Mouse (Mus musculus) neutrophil, adult 5-6 weeks (primary cell): ENCODE data around the gene Hsh2d. TPM values are rescaled to one million over a fixed set of nuclear protein-coding genes. Genes with fewer than 3 reads are reported as not detected.

Experiments used
- ATAC-seq: fragments of 151-379, 151-347 bp; 2 replicates; pipeline ENCODE4 v1.8.0; 2017; ENCODE audit warnings: mild to moderate bottlenecking, moderate TSS enrichment; ENCODE audit not compliant: insufficient number of reproducible peaks, poor library complexity, low FRiP score, severe bottlenecking; ENCODE audit errors: extremely low read depth
- total RNA-seq: library from RNA; stranded (forward); fragments of 200-1000 nt; gene quantifications from 2 replicates; pipeline ENCODE4 v1.2.3, GENCODE M21; 2017

Gene Hsh2d
- total RNA-seq, 1 experiment from 2014 or later = 38.6 TPM

GRCm38 (mm10) chr8:72239499-72240402 lies 50.3 kb downstream of the Hsh2d start, which contains the start of gene Ap1m1:
Ap1m1 (plus strand) TSS chr8:72240018.
- ATAC-seq = peak; percentile 84

DNA sequence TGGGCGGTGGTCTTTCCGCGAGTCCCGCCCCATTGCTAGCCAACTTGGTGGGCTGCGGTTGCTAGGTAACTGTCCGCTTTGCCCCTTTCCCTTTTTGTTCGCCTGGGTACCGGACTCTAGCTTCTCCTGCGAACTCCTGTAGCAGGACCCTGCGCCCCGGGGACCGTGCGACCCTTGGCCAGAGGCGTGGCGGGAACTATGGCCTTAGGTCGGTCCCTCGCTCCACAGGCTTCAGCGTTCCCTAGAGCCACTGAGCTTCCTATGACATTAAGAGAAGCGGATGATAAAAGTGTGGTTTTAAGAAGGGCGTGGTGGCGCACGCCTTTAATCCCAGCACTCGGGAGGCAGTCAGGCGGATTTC lies 50.9 kb downstream of the Hsh2d start:
- no peak for ATAC-seq

DNA sequence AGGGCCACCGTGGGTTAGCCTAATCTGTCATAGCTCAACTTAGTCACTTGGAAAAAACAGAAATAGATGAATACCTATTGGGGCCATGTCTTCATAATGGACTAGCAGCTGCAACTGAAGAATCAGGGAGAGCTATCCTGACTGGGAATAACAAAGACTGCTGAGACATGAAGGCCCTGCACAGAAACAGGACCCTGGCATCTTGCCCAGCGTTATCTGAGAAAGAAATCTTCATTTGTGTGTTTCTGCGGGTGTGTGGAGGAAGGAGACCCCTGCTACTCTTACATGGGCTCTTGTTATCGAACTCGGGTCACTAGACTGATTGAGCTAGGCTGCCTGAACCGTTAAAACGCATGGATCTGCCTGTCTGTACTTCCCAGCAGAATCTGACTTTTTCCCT lies 51.5 kb downstream of the Hsh2d start:
- ATAC-seq = no peak

DNA sequence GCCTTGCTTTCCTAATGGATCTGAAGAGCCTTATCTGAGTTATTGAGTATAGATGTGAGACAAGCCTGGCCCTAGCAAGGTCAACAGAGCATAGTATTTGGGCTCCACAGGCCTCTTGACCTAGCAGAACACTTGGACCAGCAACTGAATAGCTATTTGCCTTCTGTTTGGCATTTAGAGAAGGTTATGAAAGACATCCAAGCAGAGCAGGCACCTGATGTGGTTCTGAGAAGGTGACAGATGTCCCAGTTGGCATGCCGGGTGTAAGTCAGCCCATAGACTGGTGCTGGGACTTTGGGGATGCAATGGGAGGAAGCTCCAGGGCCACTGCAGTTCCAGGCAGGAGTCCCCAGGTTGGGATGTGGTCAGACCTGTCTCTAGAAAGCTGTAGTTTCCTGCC lies 52.8 kb downstream of the Hsh2d start:
- no peak for ATAC-seq

- ATAC-seq = no peak
Measured at GRCm38 (mm10) chr8:72244610-72245009, 55.2 kb downstream of the Hsh2d start.

Other genes starting within 250 kb of the Hsh2d start
- 30.8 and 40.4 TPM in 2 replicates for gene Zfp961, start 238.6 kb upstream of the Hsh2d start, total RNA-seq
- 257 and 280 TPM in 2 replicates for gene Cyp4f18, start 180.0 kb upstream of the Hsh2d start, total RNA-seq
- 0.12 and 0.47 TPM in 2 replicates for gene Olfr372, start 148.4 kb upstream of the Hsh2d start, total RNA-seq
- 0.61 TPM in 1 of 2 replicates, not detected in the other for gene Olfr373, start 106.5 kb upstream of the Hsh2d start, total RNA-seq
- 0.12 TPM in 2 replicates for gene Olfr374, start 82.6 kb upstream of the Hsh2d start, total RNA-seq
- gene Tpm4, start 54.7 kb upstream of the Hsh2d start, total RNA-seq = 600 and 603 TPM in 2 replicates
- 510 and 563 TPM in 2 replicates for gene Rab8a, start 28.4 kb upstream of the Hsh2d start, total RNA-seq
- gene Cib3, start 23.2 kb downstream of the Hsh2d start, total RNA-seq = 1.6 and 1.7 TPM in 2 replicates
- not detected in 2 replicates for gene Gm11034, start 24.0 kb downstream of the Hsh2d start, total RNA-seq
- 259 and 282 TPM in 2 replicates for gene Fam32a, start 30.1 kb downstream of the Hsh2d start, total RNA-seq
- 156 and 166 TPM in 2 replicates for gene Ap1m1, start 50.4 kb downstream of the Hsh2d start, total RNA-seq
- 5.0 and 9.7 TPM in 2 replicates for gene Gm10282, start 115.6 kb downstream of the Hsh2d start, total RNA-seq
- gene Klf2, start 129.4 kb downstream of the Hsh2d start, total RNA-seq = 428 and 461 TPM in 2 replicates
- 69.5 and 70.0 TPM in 2 replicates for gene Eps15l1, start 231.8 kb downstream of the Hsh2d start, total RNA-seq